Mouse (Mus musculus): Measurements from ENCODE around the gene Pros1. TPM values are rescaled to one million over a fixed set of nuclear protein-coding genes. Genes with fewer than 3 reads are reported as not detected.

Pros1 gene
- polyA plus RNA-seq (2012; rRNA removed): 13.2 and 13.5 TPM in 2 replicates

DNA sequence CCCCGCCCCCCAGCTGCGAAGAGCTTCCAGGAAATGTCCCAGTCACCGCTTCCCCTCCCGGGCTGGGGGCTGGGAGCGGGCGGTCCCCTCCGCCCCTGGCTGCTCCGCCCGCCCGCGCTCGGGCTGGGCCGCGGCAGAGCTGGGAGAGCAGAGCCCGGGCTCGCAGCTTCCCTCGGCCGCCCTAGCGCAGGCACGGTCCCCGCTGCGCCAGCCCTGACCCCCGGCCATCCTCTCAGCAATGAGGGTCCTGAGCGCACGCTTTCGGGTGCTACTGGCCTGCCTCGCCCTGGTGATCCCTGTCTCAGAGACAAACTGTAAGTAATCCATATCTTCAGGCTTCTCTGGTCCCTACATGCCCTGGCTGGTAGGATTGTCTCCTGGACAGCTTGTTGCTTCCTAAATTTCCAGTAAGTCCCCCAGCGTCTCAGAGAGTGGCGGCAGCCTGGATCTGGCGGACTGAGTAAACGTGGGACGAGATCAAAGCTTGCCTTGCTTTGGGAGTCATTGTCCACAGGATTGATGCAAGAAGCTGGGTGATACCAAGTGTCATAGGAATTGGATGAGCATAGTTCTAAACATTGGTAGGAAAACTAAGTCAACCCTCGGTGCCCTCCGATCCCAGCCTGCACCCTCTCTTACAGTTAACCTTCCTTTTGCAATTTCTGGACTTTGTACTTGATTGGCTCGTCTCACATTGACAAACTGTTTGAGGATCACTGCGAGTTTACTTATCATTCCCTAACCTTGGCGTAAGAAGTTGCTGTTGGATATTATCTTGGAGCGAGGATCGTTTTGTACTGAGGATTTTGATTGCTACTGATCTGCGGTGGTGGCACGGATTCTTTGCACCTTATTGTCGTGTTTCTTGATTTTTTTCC lies at the start of gene Pros1:
Gene Pros1, plus strand, starts transcription at position 117 of the 878 bp plus-strand sequence.

GRCm38 (mm10) chr16:62814491-62814890 lies 39.6 kb upstream of the Pros1 start, which contains the start of gene Stx19:
Gene Stx19, plus strand, starts transcription at chr16:62814676.

GRCm38 (mm10) chr16:62846498-62847312 lies 7.4 kb upstream of the Pros1 start, which contains the start of gene Arl13b:
Gene Arl13b, minus strand, starts transcription at chr16:62847040.

Other genes starting within 250 kb of the Pros1 start
- 7.8 and 7.9 TPM in 2 replicates for gene Nsun3, start 67.5 kb upstream of the Pros1 start, polyA plus RNA-seq (2012; rRNA removed)
- gene Stx19, start 39.6 kb upstream of the Pros1 start, polyA plus RNA-seq (2012; rRNA removed): 0.02 TPM in 1 of 2 replicates, not detected in the other
- gene Arl13b, start 7.3 kb upstream of the Pros1 start, polyA plus RNA-seq (2012; rRNA removed): 11.1 and 16.9 TPM in 2 replicates